Mouse (Mus musculus) leukemia stem cell, adult 10-12 weeks (primary cell): ENCODE measurements around the gene Art3. TPM values are rescaled to one million over a fixed set of nuclear protein-coding genes. Genes with fewer than 3 reads are reported as not detected.

ENCODE experiments used
- polyA plus RNA-seq: library from polyadenylated mRNA; stranded (reverse); fragments of >175 nt; gene quantifications from 2 replicates; pipeline ENCODE4 v1.2.3, GENCODE M21; 2012; ENCODE audit warnings: low replicate concordance

Art3 gene
- polyA plus RNA-seq, result not detected in 2 replicates

GRCm38 (mm10) chr5:92331635-92332338, at the start of gene Art3:
Gene Art3, plus strand, starts transcription at chr5:92331827.

GRCm38 (mm10) chr5:92309681-92310511, 21.7 kb upstream of the Art3 start, which contains the start of gene Sdad1:
Gene Sdad1, minus strand, starts transcription at chr5:92310479.

GRCm38 (mm10) chr5:92327929-92328328, 3.7 kb upstream of the Art3 start, which contains the start of gene Cxcl9:
Gene Cxcl9, minus strand, starts transcription at chr5:92328079.

GRCm38 (mm10) chr5:92348794-92349413, 17.3 kb downstream of the Art3 start, which contains the start of gene Cxcl10:
Gene Cxcl10, minus strand, starts transcription at chr5:92348889.

GRCm38 (mm10) chr5:92435025-92435584, 103.5 kb downstream of the Art3 start, which contains the start of gene Nup54:
Gene Nup54, minus strand, starts transcription at chr5:92435219.

Other genes with a start within 250 kb of the Art3 start
- gene G3bp2, start 248.1 kb upstream of the Art3 start, polyA plus RNA-seq, result 7.1 and 15.0 TPM in 2 replicates
- gene Uso1, start 193.9 kb upstream of the Art3 start, polyA plus RNA-seq, result 3.6 and 111 TPM in 2 replicates
- gene U90926, start 116.4 kb upstream of the Art3 start, polyA plus RNA-seq, result not detected in 2 replicates
- gene Ppef2, start 75.5 kb upstream of the Art3 start, polyA plus RNA-seq, result not detected in 2 replicates
- gene Naaa, start 53.7 kb upstream of the Art3 start, polyA plus RNA-seq, result 9.9 and 20.4 TPM in 2 replicates
- 53.0 and 55.4 TPM in 2 replicates for gene Sdad1, start 21.3 kb upstream of the Art3 start, polyA plus RNA-seq
- gene Cxcl9, start 3.7 kb upstream of the Art3 start, polyA plus RNA-seq, result 1.5 and 2.3 TPM in 2 replicates
- 0.77 TPM in 1 of 2 replicates, not detected in the other for gene Cxcl10, start 17.1 kb downstream of the Art3 start, polyA plus RNA-seq
- 2.9 and 27.9 TPM in 2 replicates for gene Nup54, start 103.4 kb downstream of the Art3 start, polyA plus RNA-seq
- gene Scarb2, start 175.0 kb downstream of the Art3 start, polyA plus RNA-seq, result 6.4 and 7.3 TPM in 2 replicates
- gene Fam47e, start 223.2 kb downstream of the Art3 start, polyA plus RNA-seq, result not detected in 2 replicates